Mouse (Mus musculus): ENCODE results near the gene Pla2g15. TPM values are rescaled to one million over a fixed set of nuclear protein-coding genes. Genes with fewer than 3 reads are reported as not detected.

The Pla2g15 gene
- polyA plus RNA-seq, 1 experiment from 2014 or later = 6.6 TPM

GRCm38 (mm10) chr8:106136156-106137130, 13.8 kb upstream of the Pla2g15 start, which contains the start of gene Esrp2:
Gene Esrp2 (minus strand): TSS chr8:106136974.
- no peak for ATAC-seq (replicated peaks; ENCODE audit: insufficient number of reproducible peaks, low FRiP score, low TSS enrichment, low read depth)
- H3K27ac ChIP-seq (replicated peaks; ENCODE audit: low read depth, low read length) = no peak within 1 kb of the TSS; the same call in 1 of the 2 replicates

GRCm38 (mm10) chr8:106137218-106137905, 12.8 kb upstream of the Pla2g15 start:
- ATAC-seq (replicated peaks; ENCODE audit: insufficient number of reproducible peaks, low FRiP score, low TSS enrichment, low read depth) (no peak), DNase-seq (ENCODE audit: low spot score) (no peak)
- Histone ChIP-seq H3K4me1 (ENCODE audit: control insufficient read depth, insufficient read depth, low read length) (peaks cover 5% of the 10 kb centered on the region; the same call in 1 of the 2 replicates), H3K27ac (replicated peaks; ENCODE audit: low read depth, low read length) (no peak overlapping the region), H3K36me3 (replicated peaks; ENCODE audit: control insufficient read depth, insufficient read depth, low read depth, low read length) (no peaks in the 10 kb centered on the region), H3K9ac (replicated peaks; ENCODE audit: low read length) (peak overlapping the region; percentile 47), H3K27me3 (ENCODE audit: control insufficient read depth, insufficient read depth, low read length) (peaks cover 32% of the 10 kb centered on the region), H3K9me3 (replicated peaks; ENCODE audit: control insufficient read depth, low read length) (no peaks in the 10 kb centered on the region), H3K4me3 (ENCODE audit: low read depth, low read length) (peak overlapping the region; percentile 48), H3K4me2 (ENCODE audit: low read depth, low read length) (peak overlapping the region; percentile 85)
- 3% methylated on average over 22 of the region's 22 CpGs for WGBS

More at GRCm38 (mm10) chr8:106136156-106137130, 13.8 kb upstream of the Pla2g15 start, which contains the start of gene Esrp2:
- peaks cover 5% of the 10 kb centered on the region; the same call in 1 of the 2 replicates for H3K4me1 ChIP-seq (ENCODE audit: control insufficient read depth, insufficient read depth, low read length)
- H3K9me3 ChIP-seq (replicated peaks; ENCODE audit: control insufficient read depth, low read length) = no peaks in the 10 kb centered on the region
- peak within 1 kb of the TSS; percentile 47 for H3K9ac ChIP-seq (replicated peaks; ENCODE audit: low read length)
- WGBS = under 1% methylated on average over 81 of the region's 86 CpGs
- peak within 1 kb of the TSS; percentile 48 for H3K4me3 ChIP-seq (ENCODE audit: low read depth, low read length)
- peak within 1 kb of the TSS; percentile 85 for H3K4me2 ChIP-seq (ENCODE audit: low read depth, low read length)
- no peaks in the 10 kb centered on the region for H3K36me3 ChIP-seq (replicated peaks; ENCODE audit: control insufficient read depth, insufficient read depth, low read depth, low read length)
- peak; percentile 54 for DNase-seq (ENCODE audit: low spot score)
- peaks cover 32% of the 10 kb centered on the region for H3K27me3 ChIP-seq (ENCODE audit: control insufficient read depth, insufficient read depth, low read length)

DNA sequence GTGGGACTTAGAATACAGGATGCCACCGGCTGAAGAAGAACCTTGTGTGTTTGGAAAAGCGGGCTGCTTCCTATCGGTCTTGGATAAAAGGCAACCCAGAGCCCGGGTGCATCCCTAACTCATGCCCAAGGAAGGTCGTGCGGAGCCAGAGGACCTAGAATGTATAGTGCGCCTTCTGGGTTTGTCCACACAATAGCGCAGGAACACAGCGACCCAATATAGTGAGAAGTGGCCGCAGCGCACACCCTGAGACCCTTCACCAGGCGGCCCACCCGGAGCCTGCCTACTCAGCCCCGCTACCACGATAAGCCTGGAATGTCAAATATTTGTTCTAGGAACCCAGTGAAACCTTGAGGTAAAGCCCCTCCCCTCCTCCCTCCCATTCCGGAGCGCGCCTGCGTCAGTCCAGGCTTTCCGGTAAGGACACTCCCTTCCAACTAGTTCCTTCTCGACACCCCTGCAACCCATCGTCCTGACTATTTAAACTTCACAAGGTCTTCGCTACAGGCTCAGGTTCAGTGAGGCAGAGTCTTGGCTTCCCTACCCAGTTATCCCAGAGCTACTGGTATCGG, 12.2 kb upstream of the Pla2g15 start:
- Histone ChIP-seq H3K27ac (replicated peaks; ENCODE audit: low read depth, low read length) (no peak overlapping the region), H3K9ac (replicated peaks; ENCODE audit: low read length) (peak overlapping the region; percentile 26), H3K27me3 (ENCODE audit: control insufficient read depth, insufficient read depth, low read length) (peaks cover 32% of the 10 kb centered on the region), H3K4me1 (ENCODE audit: control insufficient read depth, insufficient read depth, low read length) (peaks cover 5% of the 10 kb centered on the region; the same call in 1 of the 2 replicates), H3K4me3 (ENCODE audit: low read depth, low read length) (peak overlapping the region; percentile 48), H3K4me2 (ENCODE audit: low read depth, low read length) (peak overlapping the region; percentile 76), H3K9me3 (replicated peaks; ENCODE audit: control insufficient read depth, low read length) (no peaks in the 10 kb centered on the region), H3K36me3 (replicated peaks; ENCODE audit: control insufficient read depth, insufficient read depth, low read depth, low read length) (no peaks in the 10 kb centered on the region)
- DNase-seq (ENCODE audit: low spot score) = peak; percentile 77
- WGBS = under 1% methylated on average over 24 of the region's 24 CpGs
- ATAC-seq (replicated peaks; ENCODE audit: insufficient number of reproducible peaks, low FRiP score, low TSS enrichment, low read depth) = no peak

DNA sequence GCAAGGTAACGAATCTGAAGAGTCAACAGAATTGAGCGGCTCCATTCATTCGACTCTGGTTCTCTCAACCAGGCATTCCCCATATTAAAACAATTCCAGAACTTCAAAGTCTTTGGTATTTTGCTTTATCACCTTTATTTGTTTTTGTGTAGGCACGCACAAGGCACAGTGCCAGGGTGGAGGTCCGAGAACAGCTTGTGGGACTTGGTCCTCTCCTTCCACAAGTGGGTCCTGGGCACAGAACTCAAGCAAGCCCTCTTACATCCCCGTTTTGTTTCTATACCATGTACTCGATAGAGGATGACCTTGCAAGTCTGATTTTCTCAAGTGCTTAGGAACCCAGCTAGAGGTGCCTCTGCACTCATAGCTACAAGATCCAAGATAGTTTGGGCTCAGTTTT, 11.6 kb upstream of the Pla2g15 start:
- 14% methylated on average over 7 of the region's 7 CpGs for WGBS
- H3K27me3 ChIP-seq (ENCODE audit: control insufficient read depth, insufficient read depth, low read length) = peaks cover 32% of the 10 kb centered on the region
- ATAC-seq (replicated peaks; ENCODE audit: insufficient number of reproducible peaks, low FRiP score, low TSS enrichment, low read depth) = no peak

DNA sequence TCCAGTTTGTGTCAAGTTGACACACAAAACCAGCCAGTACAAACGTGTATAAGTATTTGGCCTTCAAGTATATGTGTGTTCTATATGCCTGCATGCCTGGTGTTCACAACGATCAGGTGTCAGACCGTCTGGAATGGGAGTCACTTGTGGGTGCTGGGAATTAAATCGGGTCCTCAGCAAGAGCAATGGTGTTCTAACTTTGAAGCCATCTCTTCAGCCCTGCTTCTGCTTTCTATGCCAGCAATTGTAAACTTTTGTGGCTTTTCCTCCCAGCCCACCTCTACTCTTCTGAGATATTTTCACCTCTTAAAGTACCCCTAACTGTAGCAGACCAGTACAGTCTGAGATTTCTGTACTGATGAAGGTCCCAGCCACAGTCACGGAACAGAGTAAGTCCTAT, 10.0 kb upstream of the Pla2g15 start:
- DNase-seq (ENCODE audit: low spot score) (no peak), ATAC-seq (replicated peaks; ENCODE audit: insufficient number of reproducible peaks, low FRiP score, low TSS enrichment, low read depth) (no peak)
- 63% methylated on average over 5 of the region's 5 CpGs for WGBS
- Histone ChIP-seq H3K36me3 (replicated peaks; ENCODE audit: control insufficient read depth, insufficient read depth, low read depth, low read length) (no peaks in the 10 kb centered on the region), H3K9me3 (replicated peaks; ENCODE audit: control insufficient read depth, low read length) (no peaks in the 10 kb centered on the region), H3K4me1 (ENCODE audit: control insufficient read depth, insufficient read depth, low read length) (peaks cover 5% of the 10 kb centered on the region; the same call in 1 of the 2 replicates), H3K27ac (replicated peaks; ENCODE audit: low read depth, low read length) (no peak overlapping the region), H3K4me3 (ENCODE audit: low read depth, low read length) (no peak overlapping the region), H3K4me2 (ENCODE audit: low read depth, low read length) (no peak overlapping the region), H3K27me3 (ENCODE audit: control insufficient read depth, insufficient read depth, low read length) (peaks cover 24% of the 10 kb centered on the region), H3K9ac (replicated peaks; ENCODE audit: low read length) (no peak overlapping the region)

More for the DNA sequence above, 11.6 kb upstream of the Pla2g15 start:
- Histone ChIP-seq H3K4me2 (ENCODE audit: low read depth, low read length) (peak overlapping the region; percentile 76), H3K36me3 (replicated peaks; ENCODE audit: control insufficient read depth, insufficient read depth, low read depth, low read length) (no peaks in the 10 kb centered on the region), H3K27ac (replicated peaks; ENCODE audit: low read depth, low read length) (no peak overlapping the region), H3K4me3 (ENCODE audit: low read depth, low read length) (peak overlapping the region; percentile 48), H3K4me1 (ENCODE audit: control insufficient read depth, insufficient read depth, low read length) (peaks cover 5% of the 10 kb centered on the region; the same call in 1 of the 2 replicates), H3K9ac (replicated peaks; ENCODE audit: low read length) (no peak overlapping the region), H3K9me3 (replicated peaks; ENCODE audit: control insufficient read depth, low read length) (no peaks in the 10 kb centered on the region)
- no peak for DNase-seq (ENCODE audit: low spot score)

- H3K9ac ChIP-seq (replicated peaks; ENCODE audit: low read length) = no peak overlapping the region
- no peak overlapping the region for H3K4me2 ChIP-seq (ENCODE audit: low read depth, low read length)
- no peaks in the 10 kb centered on the region for H3K36me3 ChIP-seq (replicated peaks; ENCODE audit: control insufficient read depth, insufficient read depth, low read depth, low read length)
- no peak overlapping the region for H3K4me3 ChIP-seq (ENCODE audit: low read depth, low read length)
- H3K27ac ChIP-seq (replicated peaks; ENCODE audit: low read depth, low read length) = no peak overlapping the region
- peaks cover 19% of the 10 kb centered on the region for H3K27me3 ChIP-seq (ENCODE audit: control insufficient read depth, insufficient read depth, low read length)
- DNase-seq (ENCODE audit: low spot score) (peak; percentile 92), ATAC-seq (replicated peaks; ENCODE audit: insufficient number of reproducible peaks, low FRiP score, low TSS enrichment, low read depth) (0 out of 2 replicates have a peak, but pooled peaks have one; percentile 53)
- peaks cover 5% of the 10 kb centered on the region; the same call in 1 of the 2 replicates for H3K4me1 ChIP-seq (ENCODE audit: control insufficient read depth, insufficient read depth, low read length)
- H3K9me3 ChIP-seq (replicated peaks; ENCODE audit: control insufficient read depth, low read length) = no peaks in the 10 kb centered on the region
- 17% methylated on average over 13 of the region's 13 CpGs for WGBS
Measured at GRCm38 (mm10) chr8:106140769-106141168, 9.4 kb upstream of the Pla2g15 start.

GRCm38 (mm10) chr8:106145331-106145730, 4.9 kb upstream of the Pla2g15 start:
- WGBS = 98% methylated on average over 2 of the region's 2 CpGs
- Histone ChIP-seq H3K4me1 (ENCODE audit: control insufficient read depth, insufficient read depth, low read length) (no peaks in the 10 kb centered on the region), H3K4me2 (ENCODE audit: low read depth, low read length) (no peak overlapping the region), H3K27ac (replicated peaks; ENCODE audit: low read depth, low read length) (no peak overlapping the region), H3K36me3 (replicated peaks; ENCODE audit: control insufficient read depth, insufficient read depth, low read depth, low read length) (no peaks in the 10 kb centered on the region), H3K9me3 (replicated peaks; ENCODE audit: control insufficient read depth, low read length) (no peaks in the 10 kb centered on the region), H3K4me3 (ENCODE audit: low read depth, low read length) (no peak overlapping the region), H3K27me3 (ENCODE audit: control insufficient read depth, insufficient read depth, low read length) (no peaks in the 10 kb centered on the region), H3K9ac (replicated peaks; ENCODE audit: low read length) (no peak overlapping the region)
- DNase-seq (ENCODE audit: low spot score) = no peak
- ATAC-seq (replicated peaks; ENCODE audit: insufficient number of reproducible peaks, low FRiP score, low TSS enrichment, low read depth) = no peak

All from embryonic facial prominence, embryonic 11.5 days (tissue).